Mouse (Mus musculus) left cerebral cortex, adult 18-20 months (tissue): ENCODE data around the gene Smim26. TPM values are rescaled to one million over a fixed set of nuclear protein-coding genes. Genes with fewer than 3 reads are reported as not detected.
"Not testable (repeated sequence)": the region's sequence is repeated elsewhere in the genome, so short reads cannot be mapped to it uniquely, and the experiment has no call there.

Source experiments
- DNase-seq, 2 experiments: peaks; one replicate each; pipeline ENCODE4 v3.0.0; 2021 to 2022; ENCODE audit warnings: low spot score in 2 of 2, mixed read lengths in 1 of 2
- long read RNA-seq, 2 experiments: library from polyadenylated mRNA; stranded (forward); transcript quantifications; one replicate each; pipeline ENCODE4 v2.0.0; 2021
- total RNA-seq, 2 experiments: library from RNA; stranded (reverse); gene quantifications; 2 replicates each; pipeline ENCODE4 v1.2.3; 2021

Smim26 gene
- 10 to 100 TPM; 50.1 to 51.4 TPM for total RNA-seq
- long read RNA-seq, experiment 1, transcript Smim26-201 (2 exons, 471 nt), result major isoform, 7 of 7 reads
- long read RNA-seq, experiment 1, partial matches to known transcripts, result 0 of 7 reads
- long read RNA-seq, experiment 1, other reads (novel, unspliced or antisense), result 0 of 7 reads
- long read RNA-seq, experiment 2, transcript Smim26-201 (2 exons, 471 nt), result major isoform, 7 of 8 reads
- long read RNA-seq, experiment 2, partial matches to known transcripts, result 0 of 8 reads
- long read RNA-seq, experiment 2, other reads (novel, unspliced or antisense), result 1 of 8 reads

- peak; percentile 82 to 86 for DNase-seq
Measured at GRCm38 (mm10) chr2:144593951-144594651, at the start of gene Smim26. Smim26 (plus strand) TSS chr2:144594054.

GRCm38 (mm10) chr2:144544630-144545029 lies 49.2 kb upstream of the Smim26 start:
- DNase-seq, result no peak

- no peak for DNase-seq
Measured at GRCm38 (mm10) chr2:144545061-144545460, 48.8 kb upstream of the Smim26 start.

GRCm38 (mm10) chr2:144545481-144545880 lies 48.4 kb upstream of the Smim26 start:
- DNase-seq, result no peak

GRCm38 (mm10) chr2:144547559-144547958 lies 46.3 kb upstream of the Smim26 start:
- DNase-seq, result no peak

- peak; percentile 57 to 73 for DNase-seq
Measured at GRCm38 (mm10) chr2:144550529-144550928, 43.3 kb upstream of the Smim26 start, which contains the start of gene Rbbp9. Rbbp9 (minus strand) TSS chr2:144550869.

- DNase-seq, result no peak
Measured at GRCm38 (mm10) chr2:144553905-144554304, 39.9 kb upstream of the Smim26 start.

- no peak for DNase-seq
Measured at GRCm38 (mm10) chr2:144555286-144555819, 38.5 kb upstream of the Smim26 start.

GRCm38 (mm10) chr2:144555820-144556552 lies 37.9 kb upstream of the Smim26 start, which contains the start of gene Sec23b:
Sec23b (plus strand) TSS chr2:144556229.
- DNase-seq, result peak; percentile 98

GRCm38 (mm10) chr2:144588723-144589122 lies 5.1 kb upstream of the Smim26 start:
- DNase-seq, result no peak

GRCm38 (mm10) chr2:144593036-144593435 lies 818 bp upstream of the Smim26 start:
- not testable (repeated sequence) for DNase-seq

- DNase-seq, result no peak
Measured at GRCm38 (mm10) chr2:144598006-144598405, 4.2 kb downstream of the Smim26 start.

- DNase-seq, result peak; percentile 90 to 94
Measured at GRCm38 (mm10) chr2:144599831-144600687, 6.2 kb downstream of the Smim26 start, which contains the start of gene Dtd1. Dtd1 (plus strand) TSS chr2:144599897.

- no peak for DNase-seq
Measured at GRCm38 (mm10) chr2:144601576-144601975, 7.7 kb downstream of the Smim26 start.

GRCm38 (mm10) chr2:144613956-144614355 lies 20.1 kb downstream of the Smim26 start:
- DNase-seq, result no peak

GRCm38 (mm10) chr2:144617074-144617874 lies 23.4 kb downstream of the Smim26 start:
- no peak for DNase-seq

GRCm38 (mm10) chr2:144621491-144621890 lies 27.6 kb downstream of the Smim26 start:
- no peak for DNase-seq

- DNase-seq, result no peak
Measured at GRCm38 (mm10) chr2:144633551-144633950, 39.7 kb downstream of the Smim26 start.

GRCm38 (mm10) chr2:144634231-144634630 lies 40.4 kb downstream of the Smim26 start:
- DNase-seq, result no peak

GRCm38 (mm10) chr2:144634729-144635128 lies 40.9 kb downstream of the Smim26 start:
- no peak for DNase-seq
